Mouse (Mus musculus): ENCODE measurements around the gene B3gnt3. TPM values are rescaled to one million over a fixed set of nuclear protein-coding genes. Genes with fewer than 3 reads are reported as not detected.
A peak's percentile ranks its signal among the peaks of the same experiment; 100 is the strongest.
"Not testable (repeated sequence)": the region's sequence is repeated elsewhere in the genome, so short reads cannot be mapped to it uniquely, and the experiment has no call there.

The B3gnt3 gene
- total RNA-seq, 2 experiments from 2014 or later = 0.44 to 0.49 TPM

DNA sequence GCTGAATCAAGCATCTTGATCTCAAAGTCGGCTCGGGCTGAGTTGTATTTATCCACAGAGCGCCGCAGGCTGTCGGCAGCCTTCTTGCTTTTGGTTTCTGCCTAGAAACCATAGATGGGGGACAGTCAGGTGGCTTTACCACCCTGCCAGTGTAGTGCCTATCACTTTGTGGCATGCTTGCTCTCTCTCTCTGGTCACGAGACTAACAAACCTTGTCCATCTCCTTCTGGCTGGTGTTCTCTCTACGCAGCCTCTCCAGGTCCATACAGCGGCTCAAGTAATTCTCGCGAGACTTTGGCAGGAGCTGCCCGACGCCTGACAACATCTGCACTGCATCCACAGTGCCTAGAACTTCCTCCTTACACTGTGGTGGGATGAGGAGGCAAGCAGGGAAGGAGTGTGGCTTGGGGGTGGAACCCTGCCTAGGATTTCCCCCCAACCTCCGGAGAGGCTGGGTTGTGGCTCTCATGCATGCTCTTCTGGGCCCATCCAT, 15.0 kb upstream of the B3gnt3 start:
- intact Hi-C loops (cut with DNase I) = no loop called here
- no peak for DNase-seq (ENCODE audit: low spot score in 2 of 2)

DNA sequence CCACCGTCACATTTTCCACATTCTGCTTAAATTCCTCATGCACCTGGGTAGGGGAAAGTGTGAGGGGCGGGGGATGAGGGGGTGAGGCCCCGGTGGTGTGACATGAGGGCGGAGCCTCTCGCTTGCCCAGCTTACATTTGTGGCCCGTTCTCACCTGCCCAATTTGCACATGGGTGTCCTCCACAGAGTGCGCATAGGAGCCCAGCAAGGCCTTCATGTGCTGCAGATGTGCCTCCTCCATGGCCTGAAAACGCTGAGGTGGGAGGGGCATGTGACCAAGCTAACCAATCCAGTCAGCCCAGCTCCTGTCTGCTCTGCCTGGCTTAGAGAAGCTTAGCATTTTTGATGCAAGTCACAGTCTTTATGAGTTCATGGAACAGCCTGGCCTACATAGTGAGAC, 13.9 kb upstream of the B3gnt3 start:
- intact Hi-C loops (cut with DNase I) = no loop called here
- DNase-seq (ENCODE audit: low spot score in 2 of 2) = no peak

DNA sequence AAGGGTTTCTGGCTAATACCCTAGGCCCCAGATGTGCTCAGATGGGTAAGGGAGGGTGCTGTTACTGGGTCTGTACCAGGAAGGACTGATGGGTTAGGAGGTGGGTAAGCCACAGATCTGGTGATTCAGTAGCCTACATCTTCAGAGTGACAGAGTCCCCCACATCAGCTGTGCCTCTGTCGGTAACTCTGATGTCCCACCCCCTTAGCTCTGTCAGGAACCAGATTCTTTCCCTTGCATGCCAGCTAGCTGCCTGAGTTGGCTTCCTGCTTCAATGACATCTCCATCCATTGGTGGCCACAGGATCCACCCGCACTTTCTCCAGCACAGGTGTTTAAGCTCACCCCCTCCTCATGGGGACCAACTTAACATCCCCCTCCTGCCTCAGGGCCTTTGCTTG, 10.0 kb upstream of the B3gnt3 start:
- intact Hi-C loops (cut with DNase I) = no loop called here
- no peak for DNase-seq (ENCODE audit: low spot score in 2 of 2)

DNA sequence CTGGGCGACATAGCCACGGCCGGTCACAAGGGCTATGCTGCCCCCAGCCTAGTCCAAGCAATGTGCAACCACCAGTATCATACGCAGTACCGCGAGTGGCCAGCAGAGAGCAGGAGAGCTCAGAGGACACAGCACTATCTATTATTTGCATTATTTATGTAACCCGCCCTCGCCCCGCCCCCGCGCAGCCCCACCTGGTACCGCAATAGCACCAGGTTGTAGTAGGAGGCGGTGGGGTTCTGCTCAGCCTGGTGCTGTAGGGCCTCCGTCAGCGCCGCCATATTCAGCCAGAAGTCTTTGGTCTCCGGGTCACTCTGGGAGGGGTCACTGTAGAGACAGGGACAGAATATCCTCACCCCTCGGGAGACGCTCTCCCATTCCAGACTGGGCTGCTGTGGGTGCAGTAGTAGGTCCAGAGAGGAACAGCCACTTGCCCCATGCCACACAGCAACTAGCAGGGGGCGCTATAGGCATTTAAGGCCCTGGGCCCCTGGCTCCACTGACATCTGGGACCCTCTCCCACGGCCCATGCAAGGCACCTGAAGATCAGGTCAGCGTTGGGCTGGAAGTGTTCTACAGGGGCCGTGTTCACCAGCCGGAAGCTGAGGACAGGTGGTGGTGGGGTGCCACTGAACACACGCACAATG, 8.3 kb upstream of the B3gnt3 start:
- intact Hi-C loops (cut with DNase I) = no loop called here
- peak; percentile 90 to 91 for DNase-seq (ENCODE audit: low spot score in 2 of 2)

DNA sequence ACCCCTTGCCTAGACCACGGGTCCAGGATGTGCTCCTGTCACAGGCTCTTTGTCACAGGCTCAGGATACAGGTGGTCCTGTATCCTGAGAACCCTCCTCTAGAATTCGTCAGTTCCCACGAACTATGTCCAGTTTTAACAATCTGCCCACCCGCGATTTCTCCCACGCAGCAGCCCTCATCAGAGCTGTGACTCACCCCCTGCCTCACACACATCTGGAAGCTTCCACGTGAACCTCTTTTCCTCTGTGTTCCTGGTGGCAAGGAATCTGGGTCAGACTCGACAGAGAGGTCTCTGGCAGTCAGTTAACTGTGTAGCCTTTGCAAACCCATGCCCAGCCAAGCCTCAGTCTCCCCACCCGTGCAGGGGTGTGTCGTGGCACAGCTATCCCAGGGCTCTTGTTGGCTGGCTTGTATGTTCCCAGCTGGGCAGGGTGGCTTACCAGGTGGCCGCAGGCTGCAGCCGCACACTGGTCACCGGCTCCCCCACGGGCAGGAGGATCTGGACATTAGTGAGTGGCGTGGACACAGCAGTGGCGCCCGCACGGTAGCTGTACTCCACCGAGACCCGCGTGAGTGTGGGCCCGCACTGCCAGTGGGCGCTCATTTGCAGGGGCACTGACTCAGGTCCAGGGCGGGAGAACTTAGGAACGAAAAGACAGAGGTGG, 7.7 kb upstream of the B3gnt3 start:
- DNase-seq (ENCODE audit: low spot score in 2 of 2) = no peak
- intact Hi-C loops (cut with DNase I) = no loop called here

DNA sequence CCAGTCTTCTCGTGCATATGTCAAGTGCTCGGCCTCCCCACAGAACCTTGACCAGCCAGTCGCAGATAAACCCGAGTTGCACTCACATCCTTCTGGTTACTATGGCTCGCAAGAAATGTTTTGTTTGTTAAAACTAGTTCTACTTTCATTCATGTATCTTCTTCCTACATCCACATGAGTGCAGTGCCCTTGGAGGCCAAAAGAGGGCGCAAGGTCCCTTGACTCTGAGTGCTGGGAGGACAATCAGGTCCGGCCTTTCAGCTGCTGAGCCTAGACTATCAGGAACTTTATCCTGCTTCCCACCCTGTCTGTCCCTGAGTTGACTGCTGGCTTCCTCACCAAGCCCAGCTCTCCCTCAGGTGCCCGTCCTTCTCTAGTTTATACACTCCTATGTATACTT, 6.3 kb upstream of the B3gnt3 start:
- DNase-seq (ENCODE audit: low spot score in 2 of 2) = peak; percentile 65 to 76
- intact Hi-C loops (cut with DNase I) = no loop called here

DNA sequence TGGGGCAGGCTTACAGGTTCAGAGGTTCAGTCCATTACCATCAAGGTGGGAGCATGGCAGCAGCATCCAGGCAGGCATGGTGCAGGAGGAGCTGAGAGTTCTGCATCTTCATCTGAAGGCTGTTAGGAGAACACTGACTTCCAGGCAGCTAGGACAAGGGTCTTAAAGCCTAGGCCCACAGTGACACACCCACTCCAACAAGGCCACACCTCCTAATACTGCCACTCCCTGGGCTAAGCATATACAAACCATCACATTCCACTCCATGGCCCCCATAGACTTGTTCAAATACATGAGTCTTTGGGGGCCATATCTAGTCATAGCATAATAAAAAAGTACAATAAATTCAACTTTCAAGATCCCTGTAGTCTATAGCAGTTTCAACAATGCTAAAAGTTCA, 1.8 kb upstream of the B3gnt3 start:
- intact Hi-C loops (cut with DNase I); DNase-seq (ENCODE audit: low spot score in 2 of 2): not testable (repeated sequence)

DNA sequence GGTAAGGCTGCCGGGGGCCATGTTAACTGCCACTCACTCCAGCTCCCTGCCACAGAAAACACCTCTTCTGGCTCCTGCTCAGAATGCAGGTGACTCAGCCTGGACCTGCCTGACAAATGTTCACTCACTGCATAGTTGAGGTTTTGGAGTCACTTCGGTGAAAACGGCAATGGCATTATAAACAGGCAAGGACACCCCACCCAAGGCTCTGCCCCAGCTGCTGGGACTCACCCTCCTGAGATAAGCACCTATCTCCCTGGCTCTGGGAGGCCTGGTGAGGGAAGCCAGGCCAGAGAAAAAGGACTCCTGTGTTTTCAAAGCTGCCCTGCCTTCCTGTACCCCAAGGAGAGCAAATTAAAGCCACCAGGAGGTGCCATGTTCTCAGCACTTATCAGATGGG, 1.3 kb upstream of the B3gnt3 start:
- no peak for DNase-seq (ENCODE audit: low spot score in 2 of 2)
- intact Hi-C loops (cut with DNase I) = no loop called here

DNA sequence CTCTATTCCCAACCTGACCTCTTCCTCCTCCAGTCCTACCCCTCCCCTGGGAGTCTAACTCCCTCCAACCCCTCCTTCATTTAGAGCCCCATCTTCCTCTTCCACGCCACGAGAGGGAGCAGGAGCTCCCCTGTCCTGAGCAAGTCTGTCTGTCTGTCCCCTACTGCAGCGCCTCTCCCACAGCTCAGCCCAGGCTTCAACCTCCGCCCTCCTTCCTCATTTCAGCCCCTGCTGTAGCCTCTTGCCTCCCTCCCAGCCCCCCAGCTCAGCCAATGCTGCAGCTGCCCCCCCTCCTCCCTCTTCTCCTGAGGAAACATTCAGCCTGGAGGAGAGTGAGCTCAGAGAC, 471 bp upstream of the B3gnt3 start:
- intact Hi-C loops (cut with DNase I) = no loop called here
- no peak for DNase-seq (ENCODE audit: low spot score in 2 of 2)

DNA sequence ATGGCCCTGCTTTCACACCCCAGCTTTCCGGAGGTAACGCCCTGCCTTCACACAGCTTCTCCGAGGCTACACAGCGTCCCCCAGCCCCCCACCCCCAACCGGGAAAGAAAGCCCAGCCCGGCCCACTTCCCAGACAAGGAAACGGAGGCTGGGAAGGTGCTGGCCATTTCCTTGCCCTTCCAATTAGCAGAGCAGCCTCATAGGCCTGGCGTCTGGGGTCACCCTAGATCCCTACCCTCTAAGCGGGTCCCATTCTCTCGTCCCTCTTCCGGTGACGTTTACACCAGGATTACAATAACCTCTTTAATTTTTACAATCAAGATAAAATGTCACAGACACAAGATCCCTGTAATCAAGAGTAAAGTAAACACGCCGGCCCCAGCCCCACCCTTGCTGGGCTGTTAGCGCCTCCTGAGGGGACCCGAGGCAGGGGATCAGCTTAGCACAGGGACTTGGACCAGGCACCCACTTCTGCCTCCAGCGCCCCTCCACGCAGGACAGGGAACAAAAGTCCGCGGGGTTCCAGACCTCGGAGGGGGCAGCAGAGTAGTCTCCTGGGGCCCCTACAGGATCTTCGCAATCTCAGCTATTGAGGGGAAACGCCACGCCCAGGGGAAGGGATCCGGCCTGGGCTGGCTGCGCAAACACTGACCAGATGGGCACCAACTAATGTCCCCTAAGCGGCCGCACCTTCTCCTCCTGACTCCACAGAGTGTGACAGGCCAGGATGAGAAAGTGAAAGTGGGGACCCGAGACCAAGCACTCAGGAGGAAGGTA, 908 bp downstream of the B3gnt3 start:
- DNase-seq (ENCODE audit: low spot score in 2 of 2) = no peak

DNA sequence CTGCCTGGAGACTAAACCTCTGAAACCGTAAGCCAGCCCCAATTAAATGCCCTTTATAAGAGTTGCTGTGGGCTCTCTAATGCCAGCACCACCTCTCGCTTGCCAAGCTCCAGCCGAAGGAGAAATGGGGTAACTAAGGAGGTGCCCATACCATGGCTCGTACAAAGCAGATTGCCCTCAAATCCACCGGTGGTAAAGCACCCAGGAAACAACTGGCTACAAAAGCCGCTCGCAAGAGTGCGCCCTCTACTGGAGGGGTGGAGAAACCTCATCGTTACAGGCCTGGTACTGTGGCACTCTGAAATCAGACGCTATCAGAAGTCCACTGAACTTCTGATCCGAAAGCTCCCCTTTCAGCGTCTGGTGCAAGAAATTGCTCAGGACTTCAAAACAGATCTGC, 6.1 kb downstream of the B3gnt3 start:
- DNase-seq (ENCODE audit: low spot score in 2 of 2); intact Hi-C loops (cut with DNase I): not testable (repeated sequence)

More for the DNA sequence above, 908 bp downstream of the B3gnt3 start:
- intact Hi-C loops (cut with DNase I) = no loop called here

DNA sequence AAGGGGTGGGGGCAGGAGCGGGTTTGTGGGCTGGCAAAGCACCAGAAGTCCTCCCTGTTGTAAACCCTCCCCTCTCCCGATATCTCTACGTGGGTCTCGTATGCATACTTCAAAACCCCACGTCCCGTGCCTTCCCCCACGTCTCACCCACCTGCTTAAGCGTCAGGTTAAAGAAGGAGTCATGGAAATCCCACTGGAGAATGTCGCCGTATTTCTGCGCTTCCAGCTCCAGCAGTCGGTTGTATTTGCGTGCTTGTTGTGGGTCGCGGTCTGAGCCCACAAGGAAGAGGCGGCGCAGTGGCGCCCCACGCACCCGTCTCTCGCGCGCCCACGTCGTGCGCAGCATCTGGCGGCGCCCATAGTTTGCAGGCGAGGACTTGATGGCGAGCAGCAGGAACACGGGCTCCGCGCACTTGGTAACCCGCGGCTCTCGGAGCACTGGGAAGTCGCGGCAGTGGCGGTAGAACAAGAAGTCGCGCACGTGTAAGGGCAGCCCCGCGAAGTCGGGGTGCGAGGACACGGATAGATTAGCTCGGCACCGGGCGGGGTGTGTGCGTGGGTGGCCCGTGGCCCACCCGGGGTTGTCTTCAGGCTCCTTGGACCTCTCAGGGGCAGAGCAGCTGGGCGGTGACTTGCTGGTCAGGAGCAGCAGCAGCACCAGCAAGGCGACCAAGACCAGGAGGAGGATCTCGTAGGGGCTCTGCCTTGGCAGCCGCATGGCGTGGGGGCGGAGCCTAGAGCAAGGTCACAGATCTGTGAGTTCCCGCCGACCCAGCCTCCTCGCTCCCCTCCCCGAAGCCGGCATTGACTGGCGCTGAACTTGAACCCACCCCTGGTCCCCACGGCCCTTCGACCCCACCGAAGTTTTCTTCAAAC, 8.2 kb downstream of the B3gnt3 start:
- no peak for DNase-seq (ENCODE audit: low spot score in 2 of 2)
- intact Hi-C loops (cut with DNase I) = no loop called here

DNA sequence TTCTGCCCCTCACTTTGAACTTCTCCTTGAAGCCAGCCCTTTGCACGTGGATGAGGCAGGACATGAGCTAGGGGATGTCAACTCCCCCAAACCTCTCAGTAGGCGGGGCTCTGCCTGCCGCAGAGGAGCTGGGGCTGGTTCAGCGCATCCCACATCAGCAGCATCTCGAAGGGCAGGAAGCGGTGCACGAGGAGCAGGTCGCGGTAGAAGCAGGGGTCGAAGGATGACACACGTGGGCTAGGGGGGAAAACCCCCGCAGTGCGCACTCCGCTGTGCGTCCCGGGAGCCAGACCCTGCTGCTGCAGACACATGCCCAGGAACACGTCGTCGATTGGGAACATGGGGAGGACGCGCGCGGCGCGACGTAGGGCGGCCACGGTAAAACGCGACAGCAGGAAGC, 9.1 kb downstream of the B3gnt3 start:
- DNase-seq (ENCODE audit: low spot score in 2 of 2) = no peak
- intact Hi-C loops (cut with DNase I) = no loop called here

DNA sequence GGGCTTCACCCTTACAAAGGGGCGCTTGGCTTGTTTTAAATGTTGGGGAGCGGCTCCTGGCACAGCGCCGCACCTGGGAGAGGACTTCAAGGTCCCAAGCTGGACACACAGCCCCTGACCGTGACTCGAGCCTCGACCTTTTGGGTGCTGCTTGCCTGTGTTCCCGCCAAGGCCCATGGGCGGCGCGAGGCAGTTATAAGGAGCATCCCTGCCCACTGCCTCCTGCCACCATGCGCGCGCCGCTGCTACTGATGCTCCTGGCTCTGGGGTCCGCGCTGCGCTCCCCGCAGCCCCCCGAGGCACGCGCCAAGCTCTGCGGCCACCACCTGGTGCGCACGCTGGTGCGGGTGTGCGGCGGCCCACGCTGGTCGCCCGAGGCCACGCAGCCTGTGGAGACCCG, 12.6 kb downstream of the B3gnt3 start, which contains the start of gene Insl3:
Insl3 (plus strand) TSS at position 187 of the 400 bp plus-strand sequence.
- DNase-seq (ENCODE audit: low spot score in 2 of 2) = no peak
- intact Hi-C loops (cut with DNase I) = no loop called here

DNA sequence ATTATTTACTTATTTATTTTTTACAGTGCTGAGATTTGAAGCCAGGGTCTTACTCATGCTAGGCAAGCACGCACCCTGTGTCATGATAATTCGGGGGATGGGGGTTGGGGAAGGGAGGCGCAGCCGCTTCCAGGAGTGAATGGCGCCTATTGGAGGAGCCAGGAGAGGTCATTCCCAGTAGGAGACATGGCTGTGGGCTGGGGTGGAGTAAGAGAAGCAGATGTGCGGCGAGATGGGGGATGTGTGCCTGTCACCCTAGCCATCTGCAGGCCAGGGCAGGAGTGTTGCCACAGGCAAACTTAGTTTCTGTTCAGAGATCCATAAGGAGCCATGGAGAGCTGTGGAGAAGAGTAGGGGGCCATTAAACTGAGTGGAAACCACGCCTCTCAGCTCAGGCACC, 14.0 kb downstream of the B3gnt3 start:
- intact Hi-C loops (cut with DNase I) = no loop called here
- no peak for DNase-seq (ENCODE audit: low spot score in 2 of 2)

DNA sequence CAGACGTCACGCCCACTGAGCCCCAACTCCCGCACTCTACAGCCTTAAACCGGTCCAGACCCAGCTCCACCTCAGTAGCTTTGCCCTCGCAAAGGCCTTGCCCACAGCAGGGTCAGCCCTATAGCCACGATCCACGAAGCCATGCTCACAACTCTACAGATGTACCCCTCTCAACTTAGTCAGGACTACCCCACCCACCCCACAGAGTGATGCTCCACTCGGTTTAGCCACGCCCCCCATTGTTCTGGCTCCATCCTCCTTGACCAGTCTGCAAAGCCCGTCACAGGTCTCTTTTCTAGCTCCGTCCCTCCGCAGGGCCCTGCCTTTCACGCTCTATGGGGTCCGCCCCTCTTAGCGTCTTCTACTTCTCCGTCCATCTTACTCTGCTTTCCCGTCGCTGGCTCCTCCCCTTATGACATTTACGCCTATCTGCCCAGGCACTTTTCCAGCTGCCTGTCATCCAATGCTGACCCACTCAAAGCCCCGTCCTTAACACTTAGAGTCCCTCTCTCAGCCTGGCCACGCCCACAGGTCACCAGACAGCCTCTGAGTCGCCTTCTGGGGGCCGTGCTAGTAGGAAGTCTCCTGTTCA, 15.3 kb downstream of the B3gnt3 start:
- intact Hi-C loops (cut with DNase I) = no loop called here
- DNase-seq (ENCODE audit: low spot score in 2 of 2) = no peak

DNA sequence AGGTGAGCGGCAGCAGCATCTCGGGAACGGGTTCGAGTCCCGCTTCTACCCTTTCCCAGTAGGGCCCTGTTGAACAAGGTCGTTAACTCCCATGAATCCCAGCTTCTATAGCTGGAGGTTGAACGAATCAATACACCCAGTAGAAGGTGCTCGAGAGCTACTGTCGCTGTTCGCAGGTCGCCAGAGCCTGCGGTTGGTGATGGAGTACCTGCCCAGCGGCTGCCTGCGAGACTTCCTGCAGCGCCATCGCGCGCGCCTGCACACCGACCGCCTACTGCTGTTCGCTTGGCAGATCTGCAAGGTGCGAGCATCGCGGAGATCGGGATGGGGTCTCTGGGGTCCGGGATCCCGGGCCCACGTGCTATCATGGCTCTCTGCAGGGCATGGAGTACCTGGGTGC, 16.0 kb downstream of the B3gnt3 start:
- no peak for DNase-seq (ENCODE audit: low spot score in 2 of 2)

DNA sequence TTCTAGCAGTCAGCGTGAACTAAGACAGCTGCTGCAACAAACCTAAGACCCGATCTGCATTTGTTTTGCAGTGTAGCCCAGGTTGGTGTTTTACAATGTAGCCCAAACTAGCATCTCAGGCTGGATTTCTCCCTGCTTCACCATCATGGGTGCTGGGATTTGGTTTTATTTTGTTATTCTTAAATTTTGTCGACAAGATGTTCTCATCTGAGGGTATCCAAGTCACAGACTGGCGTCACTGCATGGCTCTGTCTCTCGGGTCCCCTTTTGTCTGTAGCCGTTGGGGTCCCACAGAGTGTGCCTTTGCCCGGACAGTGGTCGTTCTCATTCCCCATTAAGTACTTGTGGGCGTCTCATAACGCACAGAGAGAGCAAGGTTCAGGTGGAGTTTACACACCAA, 16.9 kb downstream of the B3gnt3 start:
- DNase-seq (ENCODE audit: low spot score in 2 of 2) = no peak
- intact Hi-C loops (cut with DNase I) = no loop called here

More for the DNA sequence above, 16.0 kb downstream of the B3gnt3 start:
- intact Hi-C loops (cut with DNase I) = no loop called here

DNA sequence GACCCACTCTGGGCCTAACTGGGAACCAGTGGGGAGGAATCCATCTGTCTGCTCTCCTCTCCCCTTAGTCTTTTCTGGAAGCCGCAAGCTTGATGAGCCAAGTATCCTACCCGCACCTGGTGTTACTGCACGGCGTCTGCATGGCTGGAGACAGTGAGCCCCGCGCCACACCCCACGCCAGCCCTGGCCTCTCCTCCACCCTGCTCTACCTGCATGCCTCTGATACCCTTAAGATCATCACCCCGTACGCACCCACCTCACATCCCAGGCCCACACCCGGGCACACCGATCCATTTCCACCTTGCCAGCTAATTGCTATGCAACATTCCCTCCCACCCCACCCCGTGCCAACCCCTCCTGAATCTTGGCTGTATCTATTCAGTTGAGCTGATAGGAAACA, 18.8 kb downstream of the B3gnt3 start:
- DNase-seq (ENCODE audit: low spot score in 2 of 2) = no peak
- intact Hi-C loops (cut with DNase I) = no loop called here

All from left cerebral cortex, postnatal 14 days (tissue).